Mouse (Mus musculus) heart, embryonic 13.5 days (tissue): ENCODE data around the gene Pard3b. TPM values are rescaled to one million over a fixed set of nuclear protein-coding genes. Genes with fewer than 3 reads are reported as not detected.

Experiments
- ATAC-seq: fragments of 200-750 bp; cut with Nextera tagmentation; 2 replicates; pipeline ENCODE4 v1.8.0; 2017; ENCODE audit warnings: moderate TSS enrichment; ENCODE audit not compliant: insufficient number of reproducible peaks, low FRiP score, low TSS enrichment; ENCODE audit errors: extremely low read depth
- H3K27ac ChIP-seq: fragments of 300-500 bp; sonication (generic); replicated peaks from 2 replicates; pipeline ENCODE4 v1.5.1; 2015; ENCODE audit warnings: moderate library complexity, mild to moderate bottlenecking, inconsistent platforms
- H3K27me3 ChIP-seq: fragments of 300-500 bp; sonication (generic); replicated peaks from 2 replicates; pipeline ENCODE4 v1.6.1; 2015; ENCODE audit warnings: mild to moderate bottlenecking, inconsistent platforms
- H3K36me3 ChIP-seq: fragments of 300-500 bp; sonication (generic); 2 replicates; pipeline ENCODE4 v1.6.1; 2015; ENCODE audit warnings: mild to moderate bottlenecking, inconsistent platforms
- H3K4me1 ChIP-seq: fragments of 300-500 bp; sonication (generic); 2 replicates; pipeline ENCODE4 v1.6.1; 2015; ENCODE audit warnings: inconsistent platforms
- H3K4me2 ChIP-seq: fragments of 300-500 bp; sonication (generic); 2 replicates; pipeline ENCODE4 v1.6.1; 2015; ENCODE audit warnings: inconsistent platforms, mild to moderate bottlenecking, moderate library complexity
- H3K4me3 ChIP-seq: fragments of 300-500 bp; sonication (generic); 2 replicates; pipeline ENCODE4 v1.5.1; 2015; ENCODE audit warnings: moderate library complexity, mild to moderate bottlenecking, inconsistent platforms
- H3K9ac ChIP-seq: fragments of 300-500 bp; sonication (generic); 2 replicates; pipeline ENCODE4 v1.6.1; 2015; ENCODE audit warnings: inconsistent platforms, mild to moderate bottlenecking, moderate library complexity
- H3K9me3 ChIP-seq: fragments of 300-500 bp; sonication (generic); 2 replicates; pipeline ENCODE4 v1.6.1; 2016; ENCODE audit warnings: inconsistent platforms
- WGBS: fragments of 180-500 bp; shearing (Covaris S2); methylation state at CpG from one replicate; pipeline ENCODE4 v1.1.7; 2015; ENCODE audit warnings: mixed read lengths; 5-methylcytosine and 5-hydroxymethylcytosine counted together
- polyA plus RNA-seq: library from polyadenylated mRNA; unstranded; fragments of >200 nt; fragmentation: Nextera tagmentation; extraction: Ambion mirVana; gene quantifications from 2 replicates; pipeline ENCODE4 v1.2.1, GENCODE M21; 2015

Pard3b gene
- polyA plus RNA-seq, 1 experiment from 2014 or later = 11.8 TPM

- no peaks in the 10 kb centered on the region for H3K27me3 ChIP-seq
- H3K4me3 ChIP-seq = no peak overlapping the region
- peaks cover 6% of the 10 kb centered on the region for H3K4me1 ChIP-seq
- no peak for ATAC-seq
- peaks cover 3% of the 10 kb centered on the region; the same call in 1 of the 2 replicates for H3K9me3 ChIP-seq
- H3K27ac ChIP-seq = no peak overlapping the region
- no peaks in the 10 kb centered on the region for H3K36me3 ChIP-seq
- H3K9ac ChIP-seq = no peak overlapping the region
- WGBS = 39% methylated on average over 2 of the region's 2 CpGs
- H3K4me2 ChIP-seq = no peak overlapping the region
These were observed 228.9 kb downstream of the Pard3b start for GRCm38 (mm10) chr1:61867286-61868082.

- H3K27me3 ChIP-seq = no peaks in the 10 kb centered on the region
- no peak overlapping the region for H3K27ac ChIP-seq
- no peaks in the 10 kb centered on the region for H3K36me3 ChIP-seq
- WGBS = 38% methylated on average over 1 of the region's 1 CpGs
- H3K4me2 ChIP-seq = no peak overlapping the region
- H3K4me1 ChIP-seq = peaks cover 12% of the 10 kb centered on the region
- no peak overlapping the region for H3K9ac ChIP-seq
- H3K4me3 ChIP-seq = no peak overlapping the region
- ATAC-seq = no peak
- H3K9me3 ChIP-seq = no peaks in the 10 kb centered on the region
These were observed 236.3 kb downstream of the Pard3b start for GRCm38 (mm10) chr1:61874875-61875274.

DNA sequence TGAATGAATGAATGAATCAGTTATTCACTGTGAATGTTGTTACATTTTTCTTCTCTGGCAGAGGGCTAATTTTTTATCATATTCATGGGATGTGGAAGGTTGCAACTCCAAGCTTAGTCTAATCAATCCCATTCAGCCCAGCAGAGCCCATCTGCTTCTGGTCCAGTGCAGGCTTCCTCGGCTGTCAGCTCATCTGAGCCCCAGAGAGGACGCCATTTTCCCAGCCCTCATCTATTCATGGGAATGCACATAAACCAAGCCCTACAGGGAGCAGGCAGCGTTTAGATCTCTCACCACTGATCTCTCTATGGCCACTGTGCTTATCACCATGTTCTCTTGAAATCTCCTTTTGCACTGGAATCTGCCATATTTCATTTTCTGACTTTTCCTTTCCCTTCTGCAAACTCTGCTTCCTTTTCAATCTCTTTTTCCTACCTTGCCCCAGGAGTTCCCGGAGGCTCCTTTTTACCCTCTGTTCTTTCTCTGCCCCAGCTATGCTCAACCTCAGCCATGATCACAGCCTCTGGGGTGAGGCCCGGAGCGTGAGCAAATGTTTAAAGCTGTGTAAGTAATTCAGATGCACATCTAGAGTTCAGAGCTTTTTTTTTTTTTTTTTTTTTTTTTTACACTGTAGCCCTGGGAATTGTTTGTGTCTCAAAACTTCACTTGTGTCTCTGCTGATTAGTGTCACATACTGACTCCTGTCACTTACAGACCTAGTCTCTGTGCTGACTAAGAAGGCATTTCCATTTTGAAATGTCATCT is 241.3 kb downstream of the Pard3b start:
- H3K9me3 ChIP-seq = no peaks in the 10 kb centered on the region
- WGBS = 69% methylated on average over 6 of the region's 6 CpGs
- H3K4me3 ChIP-seq = no peak overlapping the region
- H3K27me3 ChIP-seq = no peaks in the 10 kb centered on the region
- H3K4me2 ChIP-seq = no peak overlapping the region
- ATAC-seq = no peak
- H3K4me1 ChIP-seq = peaks cover under 1% of the 10 kb centered on the region; the same call in 1 of the 2 replicates
- H3K9ac ChIP-seq = no peak overlapping the region
- H3K36me3 ChIP-seq = no peaks in the 10 kb centered on the region
- no peak overlapping the region for H3K27ac ChIP-seq

DNA sequence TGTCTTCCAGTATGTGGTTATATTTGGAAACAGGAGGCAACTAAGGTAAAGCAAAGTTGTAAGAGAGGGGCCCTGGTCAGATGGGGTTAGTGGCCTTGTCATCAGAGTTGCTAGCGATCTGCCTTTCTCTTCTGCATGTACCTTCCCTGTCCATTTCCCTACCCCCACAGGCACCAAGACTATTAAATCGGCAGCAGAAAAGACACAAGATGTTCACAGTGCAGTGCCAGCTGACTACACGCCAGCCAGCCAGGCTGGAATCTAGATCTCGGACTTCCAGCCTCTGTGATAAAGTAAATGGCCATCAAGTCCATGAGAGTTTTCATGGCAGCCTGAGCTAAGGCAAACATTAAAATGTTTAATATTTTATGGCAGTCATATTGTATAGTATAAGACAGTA is 257.4 kb downstream of the Pard3b start:
- Histone ChIP-seq H3K9ac (no peak overlapping the region), H3K4me2 (no peak overlapping the region), H3K9me3 (no peaks in the 10 kb centered on the region), H3K36me3 (no peaks in the 10 kb centered on the region), H3K4me1 (peaks cover 6% of the 10 kb centered on the region; the same call in 1 of the 2 replicates), H3K27ac (no peak overlapping the region), H3K27me3 (no peaks in the 10 kb centered on the region), H3K4me3 (no peak overlapping the region)
- 50% methylated on average over 4 of the region's 4 CpGs for WGBS
- ATAC-seq = no peak

- Histone ChIP-seq H3K9ac (no peak overlapping the region), H3K27me3 (no peaks in the 10 kb centered on the region), H3K9me3 (no peaks in the 10 kb centered on the region), H3K4me1 (no peaks in the 10 kb centered on the region), H3K27ac (no peak overlapping the region), H3K4me3 (no peak overlapping the region), H3K4me2 (no peak overlapping the region), H3K36me3 (no peaks in the 10 kb centered on the region)
- ATAC-seq = no peak
- WGBS = 63% methylated on average over 4 of the region's 4 CpGs
These were observed 264.8 kb downstream of the Pard3b start for GRCm38 (mm10) chr1:61903271-61904007.

- no peaks in the 10 kb centered on the region for H3K9me3 ChIP-seq
- H3K4me1 ChIP-seq = no peaks in the 10 kb centered on the region
- no peak overlapping the region for H3K4me2 ChIP-seq
- no peaks in the 10 kb centered on the region for H3K27me3 ChIP-seq
- WGBS = 60% methylated on average over 4 of the region's 4 CpGs
- H3K36me3 ChIP-seq = no peaks in the 10 kb centered on the region
- no peak overlapping the region for H3K27ac ChIP-seq
- ATAC-seq = no peak
- no peak overlapping the region for H3K4me3 ChIP-seq
- H3K9ac ChIP-seq = no peak overlapping the region
These were observed 265.4 kb downstream of the Pard3b start for GRCm38 (mm10) chr1:61904036-61904435.

DNA sequence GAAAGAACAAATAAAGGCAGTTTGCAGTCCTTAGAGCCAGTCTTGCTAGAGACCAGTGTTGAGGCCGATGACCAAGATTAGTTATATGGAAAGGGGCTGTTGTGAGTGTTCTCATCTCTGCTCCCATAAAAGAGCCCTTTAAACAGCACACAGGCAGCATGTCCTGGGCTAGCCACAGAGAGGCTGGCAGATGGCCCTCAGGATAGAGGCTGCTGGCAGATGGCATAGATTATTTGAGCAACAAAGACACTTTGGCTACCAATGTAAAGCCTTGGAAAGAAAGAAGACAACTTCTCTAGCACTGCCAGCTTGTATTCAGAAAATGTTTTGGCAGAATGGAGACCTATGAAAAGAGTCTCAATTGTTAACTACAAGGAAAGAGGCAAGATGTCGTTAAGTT is 274.3 kb downstream of the Pard3b start:
- WGBS = 63% methylated on average over 2 of the region's 2 CpGs
- no peak overlapping the region for H3K9ac ChIP-seq

GRCm38 (mm10) chr1:61924958-61925357 is 286.3 kb downstream of the Pard3b start:
- no peak for ATAC-seq
- Histone ChIP-seq H3K4me2 (no peak overlapping the region), H3K27me3 (no peaks in the 10 kb centered on the region), H3K27ac (no peak overlapping the region), H3K4me3 (no peak overlapping the region), H3K9me3 (no peaks in the 10 kb centered on the region), H3K4me1 (no peaks in the 10 kb centered on the region; the same call in none of the 2 replicates), H3K9ac (no peak overlapping the region), H3K36me3 (no peaks in the 10 kb centered on the region)
- 15% methylated on average over 2 of the region's 2 CpGs for WGBS

More for the DNA sequence above, 274.3 kb downstream of the Pard3b start:
- no peak for ATAC-seq
- H3K4me1 ChIP-seq = peaks cover 11% of the 10 kb centered on the region; the same call in 1 of the 2 replicates
- no peak overlapping the region for H3K4me2 ChIP-seq
- no peaks in the 10 kb centered on the region for H3K27me3 ChIP-seq
- no peaks in the 10 kb centered on the region for H3K36me3 ChIP-seq
- no peaks in the 10 kb centered on the region for H3K9me3 ChIP-seq
- H3K4me3 ChIP-seq = no peak overlapping the region
- no peak overlapping the region for H3K27ac ChIP-seq

DNA sequence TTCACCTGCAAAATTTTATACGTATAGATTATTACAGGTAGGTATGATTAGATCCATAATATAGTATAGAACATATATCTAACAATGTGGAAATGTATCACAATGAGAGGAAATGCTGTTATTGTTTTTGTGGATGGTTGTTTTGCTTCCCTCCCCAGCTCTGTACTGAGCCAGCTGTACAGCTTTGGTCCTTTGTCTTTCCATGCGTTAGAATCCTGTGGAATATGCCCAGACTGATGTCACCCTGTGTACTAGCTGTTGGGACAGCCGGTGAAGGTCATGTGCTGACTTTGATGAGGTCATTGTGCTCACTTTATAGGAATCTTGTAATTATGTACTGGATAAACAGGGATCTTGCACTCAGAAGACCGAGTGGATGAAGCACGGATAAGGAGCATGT is 286.9 kb downstream of the Pard3b start:
- Histone ChIP-seq H3K27ac (no peak overlapping the region), H3K4me3 (no peak overlapping the region), H3K27me3 (no peaks in the 10 kb centered on the region), H3K4me2 (no peak overlapping the region), H3K36me3 (no peaks in the 10 kb centered on the region), H3K9ac (no peak overlapping the region), H3K4me1 (no peaks in the 10 kb centered on the region; the same call in none of the 2 replicates), H3K9me3 (no peaks in the 10 kb centered on the region)
- ATAC-seq = no peak
- WGBS = 63% methylated on average over 5 of the region's 5 CpGs

DNA sequence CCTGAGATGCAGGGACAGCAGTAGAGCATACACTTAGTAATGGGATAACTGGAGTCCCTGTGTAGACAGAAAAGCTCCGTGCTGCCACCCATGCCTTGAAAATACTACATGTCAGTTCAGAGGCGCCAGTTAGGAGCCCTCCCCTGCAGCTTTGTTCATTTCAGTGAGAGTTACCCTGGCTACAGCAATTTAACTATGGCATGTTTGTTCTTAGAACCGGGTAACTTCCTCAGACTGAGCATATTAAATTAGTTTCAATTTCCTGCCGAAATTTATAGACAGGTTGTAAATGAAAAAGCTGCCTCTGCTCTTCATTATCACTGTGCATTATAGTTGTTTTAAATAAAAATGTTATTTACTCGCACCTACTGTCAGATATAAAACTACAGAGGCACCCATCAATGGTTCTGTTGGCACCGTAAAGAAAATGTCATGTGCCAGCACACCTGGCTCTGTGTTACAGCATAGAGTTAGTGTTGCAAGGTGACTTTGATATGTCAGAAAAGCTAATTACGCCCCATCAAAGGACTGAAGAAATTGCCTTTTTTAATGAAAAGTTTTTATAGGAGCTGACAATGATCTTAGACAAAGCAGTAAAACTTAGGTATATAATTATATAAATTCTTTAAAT is 289.6 kb downstream of the Pard3b start:
- no peaks in the 10 kb centered on the region; the same call in none of the 2 replicates for H3K4me1 ChIP-seq
- H3K4me3 ChIP-seq = no peak overlapping the region
- no peak for ATAC-seq
- no peaks in the 10 kb centered on the region for H3K9me3 ChIP-seq
- H3K9ac ChIP-seq = no peak overlapping the region; the same call in 1 of the 2 replicates
- no peaks in the 10 kb centered on the region for H3K36me3 ChIP-seq
- H3K27me3 ChIP-seq = no peaks in the 10 kb centered on the region
- WGBS = 69% methylated on average over 7 of the region's 7 CpGs
- no peak overlapping the region for H3K4me2 ChIP-seq
- no peak overlapping the region for H3K27ac ChIP-seq

DNA sequence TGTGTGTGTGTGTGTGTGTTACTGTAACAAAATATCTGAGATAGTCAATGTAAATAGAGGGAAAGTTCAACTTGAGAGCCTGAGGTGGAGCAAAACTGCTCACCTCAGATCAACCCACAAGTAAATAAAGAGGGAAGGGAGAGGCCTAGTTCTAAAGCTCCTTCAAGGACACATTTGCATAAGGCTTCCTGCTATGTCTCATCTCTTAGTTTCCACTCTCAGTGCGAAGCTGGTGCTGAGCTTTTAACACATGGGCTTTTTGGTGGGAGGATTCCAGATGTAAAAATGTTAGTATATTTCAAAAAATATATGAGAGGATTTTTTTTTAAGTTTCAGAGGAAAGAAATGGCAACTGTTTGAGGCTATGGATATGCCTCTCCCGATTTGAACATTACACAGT is 294.9 kb downstream of the Pard3b start:
- no peak for ATAC-seq
- no peaks in the 10 kb centered on the region for H3K27me3 ChIP-seq
- H3K27ac ChIP-seq = no peak overlapping the region
- H3K9me3 ChIP-seq = no peaks in the 10 kb centered on the region
- H3K36me3 ChIP-seq = no peaks in the 10 kb centered on the region
- no peak overlapping the region for H3K9ac ChIP-seq
- 71% methylated on average over 2 of the region's 2 CpGs for WGBS
- H3K4me2 ChIP-seq = no peak overlapping the region
- no peak overlapping the region for H3K4me3 ChIP-seq
- H3K4me1 ChIP-seq = no peaks in the 10 kb centered on the region; the same call in 1 of the 2 replicates
